Mouse (Mus musculus) bone marrow, adult 2 months (tissue): ENCODE measurements around the gene Pfkl.

ENCODE experiments used
- CTCF ChIP-seq: fragments of 200-500 bp; IDR thresholded peaks from 2 replicates; pipeline ENCODE4 v1.5.1; 2011; ENCODE audit warnings: low read length, control low read depth; ENCODE audit not compliant: control insufficient read depth, insufficient read depth
- POLR2A ChIP-seq: fragments of 200-500 bp; IDR thresholded peaks from 2 replicates; pipeline ENCODE4 v1.6.1; 2011; ENCODE audit warnings: low read depth, mild to moderate bottlenecking, control low read depth, low read length, borderline replicate concordance; ENCODE audit not compliant: control insufficient read depth

- peak; percentile 50; the same call in 1 of the 2 replicates for TF ChIP-seq CTCF
- TF ChIP-seq POLR2A, result no peak
Measured at GRCm38 (mm10) chr10:77971709-77972553, 38.0 kb downstream of the Pfkl start.
